Mouse (Mus musculus): ENCODE data around the gene Zcchc14. TPM values are rescaled to one million over a fixed set of nuclear protein-coding genes. Genes with fewer than 3 reads are reported as not detected.

The Zcchc14 gene
- total RNA-seq, 2 experiments from 2014 or later: 138 to 140 TPM

GRCm38 (mm10) chr8:121590203-121591177 lies 62.2 kb downstream of the Zcchc14 start, which contains the start of gene Map1lc3b:
Map1lc3b (plus strand) TSS chr8:121590361.
- intact Hi-C loops (cut with DNase I): no loop called here
- DNase-seq: peak; percentile 96

- no peak for DNase-seq
- intact Hi-C loops (cut with DNase I): no loop called here
Measured at GRCm38 (mm10) chr8:121589205-121589726, 63.4 kb downstream of the Zcchc14 start.

- no peak for DNase-seq
- intact Hi-C loops (cut with DNase I): no loop called here
Measured at GRCm38 (mm10) chr8:121588750-121589149, 64.0 kb downstream of the Zcchc14 start.

DNA sequence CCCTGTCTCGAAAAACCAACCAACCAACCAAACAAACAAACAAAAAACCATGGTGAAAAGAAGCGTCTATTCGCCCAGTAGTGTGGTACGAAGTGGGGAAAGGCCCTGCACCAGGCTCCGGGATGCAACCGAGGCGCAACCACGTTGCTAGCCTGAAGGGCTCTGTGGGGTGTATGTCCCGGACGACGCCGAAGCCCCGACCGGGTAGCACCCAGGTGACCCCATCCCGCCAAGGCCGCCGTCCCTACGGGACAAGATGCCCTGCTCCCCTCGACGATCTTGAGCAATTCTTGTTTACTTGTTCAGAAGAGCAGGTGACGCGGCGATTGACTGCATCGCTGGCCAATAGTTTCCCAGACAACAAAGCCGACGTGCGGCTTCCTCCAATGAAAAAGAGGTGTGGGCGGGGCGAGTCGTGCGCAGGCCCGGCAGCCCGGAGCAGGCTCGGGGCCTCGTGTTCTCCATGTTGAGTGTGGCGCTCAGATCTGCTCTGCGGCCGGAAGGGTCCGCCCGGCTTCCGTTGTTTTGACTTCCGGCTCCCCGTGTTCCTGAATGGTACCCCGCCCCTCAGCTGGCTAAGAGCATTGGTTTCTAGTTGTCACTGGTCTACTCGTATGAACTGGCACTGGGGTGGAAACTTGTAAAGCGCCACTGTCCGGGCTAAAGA lies 67.4 kb downstream of the Zcchc14 start:
- intact Hi-C loops (cut with DNase I): no loop called here
- peak; percentile 100 for DNase-seq

DNA sequence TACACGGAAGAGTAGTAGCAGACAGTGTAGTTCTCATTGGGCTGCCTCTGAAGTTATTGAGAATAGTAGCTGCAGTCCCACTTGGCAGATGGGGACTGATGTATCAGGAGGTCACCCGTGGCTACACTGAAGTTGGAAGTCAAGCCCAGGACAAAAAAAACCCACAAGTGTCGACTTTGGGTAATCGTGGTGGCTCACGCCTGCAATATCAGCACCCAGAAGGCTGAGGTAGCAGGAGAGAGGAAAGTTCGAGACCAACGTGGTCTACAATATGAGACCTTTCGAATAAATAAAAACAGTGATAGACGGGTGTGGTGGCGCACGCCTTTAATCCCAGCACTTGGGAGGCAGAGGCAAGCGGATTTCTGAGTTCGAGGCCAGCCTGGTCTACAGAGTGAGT lies 68.0 kb downstream of the Zcchc14 start:
- no peak for DNase-seq
- intact Hi-C loops (cut with DNase I): no loop called here

DNA sequence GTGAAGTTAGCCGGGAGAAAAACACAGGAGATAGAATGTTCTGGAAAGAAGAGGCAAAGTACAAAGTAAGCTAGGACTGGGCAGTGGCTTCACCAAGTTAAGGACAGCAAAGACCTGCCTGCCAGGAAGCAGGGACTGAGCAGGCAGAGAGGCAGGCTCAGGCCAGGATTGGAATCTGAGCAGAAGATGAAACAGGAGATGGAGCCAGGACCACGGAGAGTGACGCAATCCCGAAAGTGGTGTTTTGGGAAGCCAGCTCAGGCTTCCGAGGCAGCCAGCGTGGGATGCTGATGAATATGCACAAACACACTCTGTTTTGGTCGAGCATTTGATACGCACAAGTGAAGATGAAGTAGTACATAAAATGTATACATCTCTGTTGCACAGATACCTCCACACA lies 69.0 kb downstream of the Zcchc14 start:
- intact Hi-C loops (cut with DNase I): no loop called here
- no peak for DNase-seq

DNA sequence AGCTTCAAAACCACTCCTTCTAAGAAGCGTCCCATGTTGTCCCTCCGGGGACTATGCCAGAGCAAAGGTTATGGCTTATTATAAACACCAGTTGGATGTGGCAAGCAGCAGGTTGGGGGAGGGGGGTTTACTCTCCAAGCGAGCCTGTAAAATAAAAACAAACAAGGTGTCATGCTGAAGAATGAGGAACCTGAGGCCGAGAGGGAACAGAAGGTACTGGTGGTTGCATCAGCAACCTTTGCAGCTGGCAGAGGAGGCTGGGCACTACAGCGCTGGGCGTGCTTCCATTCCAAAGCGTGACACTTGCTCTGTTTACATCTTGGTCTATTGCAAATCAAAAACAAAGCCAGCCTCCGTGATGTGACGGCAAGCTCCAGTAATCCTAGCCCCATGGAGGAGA lies 72.2 kb downstream of the Zcchc14 start:
- intact Hi-C loops (cut with DNase I): no loop called here
- no peak for DNase-seq

GRCm38 (mm10) chr8:121578676-121579451 lies 73.8 kb downstream of the Zcchc14 start, which contains the start of gene Fbxo31:
Fbxo31 (minus strand) TSS chr8:121578806.
- intact Hi-C loops (cut with DNase I): no loop called here
- DNase-seq: peak; percentile 97

- intact Hi-C loops (cut with DNase I): no loop called here
- DNase-seq: no peak
Measured at GRCm38 (mm10) chr8:121577751-121578675, 74.7 kb downstream of the Zcchc14 start.

- intact Hi-C loops (cut with DNase I): no loop called here
- no peak for DNase-seq
Measured at GRCm38 (mm10) chr8:121575661-121576060, 77.0 kb downstream of the Zcchc14 start.

- intact Hi-C loops (cut with DNase I): no loop called here
Measured at GRCm38 (mm10) chr8:121573275-121573674, 79.4 kb downstream of the Zcchc14 start.

DNA sequence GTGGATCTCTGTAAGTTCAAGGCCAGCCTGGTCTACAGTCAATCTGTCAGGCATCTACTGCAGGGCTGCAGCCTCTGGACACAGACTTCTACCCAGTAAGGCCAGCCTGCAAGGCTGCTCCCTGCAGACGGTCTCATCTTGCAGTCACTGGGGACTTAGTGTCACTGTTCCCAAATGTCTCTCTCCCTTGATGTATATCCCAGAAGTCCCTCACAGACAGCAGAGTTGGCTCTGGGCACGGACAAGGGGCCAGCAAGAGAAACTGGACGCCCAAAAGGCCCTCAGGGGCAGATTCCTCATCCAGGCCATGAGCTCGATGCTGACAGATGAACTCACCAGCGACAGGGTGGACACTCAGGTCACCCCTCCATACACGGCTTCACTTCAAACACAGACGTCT lies 80.6 kb downstream of the Zcchc14 start:
- intact Hi-C loops (cut with DNase I): no loop called here
- DNase-seq: no peak

More at GRCm38 (mm10) chr8:121573275-121573674, 79.4 kb downstream of the Zcchc14 start:
- peak; percentile 56 for DNase-seq

GRCm38 (mm10) chr8:121570801-121571200 lies 81.9 kb downstream of the Zcchc14 start:
- intact Hi-C loops (cut with DNase I): no loop called here
- DNase-seq: no peak

DNA sequence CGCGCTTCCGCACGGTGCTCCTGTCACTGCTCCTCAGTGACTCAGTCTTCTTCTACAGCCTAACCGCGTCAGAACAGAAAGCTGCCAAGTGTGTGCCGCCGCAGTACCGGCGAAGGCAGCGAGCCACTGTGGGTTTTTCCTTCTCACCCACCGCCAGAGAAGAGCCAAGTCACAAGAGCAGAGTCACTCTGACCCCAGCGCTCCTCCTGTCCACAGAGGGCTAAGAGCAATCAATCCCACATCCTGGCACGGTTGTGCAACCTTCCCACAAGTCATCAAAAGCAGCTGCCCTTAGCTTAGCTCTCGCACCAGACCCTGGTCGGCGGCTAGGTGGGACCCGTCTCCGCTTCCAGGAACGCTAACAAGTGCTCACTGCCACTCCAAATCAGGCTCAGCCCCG lies 82.4 kb downstream of the Zcchc14 start:
- intact Hi-C loops (cut with DNase I): no loop called here
- DNase-seq: no peak

DNA sequence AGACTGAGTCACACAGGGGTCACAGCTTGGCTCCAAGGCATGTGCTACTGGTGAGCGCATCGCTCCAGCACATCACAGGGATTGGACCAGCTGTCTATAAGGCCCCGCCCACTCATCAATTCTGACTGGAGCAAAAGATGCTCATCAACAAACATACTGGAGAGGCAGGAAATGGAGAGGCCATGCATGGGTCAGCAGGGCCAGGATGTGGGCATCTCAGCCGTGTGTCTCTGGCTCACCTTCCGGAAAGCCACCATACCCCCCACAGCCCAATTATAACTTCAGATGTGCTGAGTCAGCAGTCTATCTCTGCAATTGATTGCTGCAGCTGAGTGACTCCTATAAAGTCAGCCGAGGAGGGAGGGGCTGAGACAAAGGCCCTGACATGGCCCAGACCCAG lies 84.4 kb downstream of the Zcchc14 start:
- no peak for DNase-seq
- intact Hi-C loops (cut with DNase I): no loop called here

DNA sequence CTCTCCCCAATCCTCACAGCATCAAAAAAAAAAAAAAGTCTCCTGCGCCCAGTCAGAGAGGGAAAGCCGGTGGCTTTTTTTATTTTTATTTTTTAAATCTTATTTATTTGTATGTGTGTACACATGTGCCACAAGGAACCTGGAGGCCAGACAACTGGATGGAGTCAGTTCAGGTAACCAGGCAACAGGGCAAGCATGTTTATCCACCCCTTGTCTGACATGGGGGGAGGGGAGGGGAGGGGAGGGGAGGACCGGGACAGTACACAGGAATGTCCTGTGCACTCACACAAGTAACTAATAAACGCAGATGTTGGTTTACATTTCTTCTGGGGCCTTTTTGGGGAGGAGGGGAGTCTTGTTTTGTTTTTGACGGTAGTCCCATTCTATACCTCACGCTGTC lies 89.0 kb downstream of the Zcchc14 start:
- intact Hi-C loops (cut with DNase I): no loop called here
- DNase-seq: no peak

DNA sequence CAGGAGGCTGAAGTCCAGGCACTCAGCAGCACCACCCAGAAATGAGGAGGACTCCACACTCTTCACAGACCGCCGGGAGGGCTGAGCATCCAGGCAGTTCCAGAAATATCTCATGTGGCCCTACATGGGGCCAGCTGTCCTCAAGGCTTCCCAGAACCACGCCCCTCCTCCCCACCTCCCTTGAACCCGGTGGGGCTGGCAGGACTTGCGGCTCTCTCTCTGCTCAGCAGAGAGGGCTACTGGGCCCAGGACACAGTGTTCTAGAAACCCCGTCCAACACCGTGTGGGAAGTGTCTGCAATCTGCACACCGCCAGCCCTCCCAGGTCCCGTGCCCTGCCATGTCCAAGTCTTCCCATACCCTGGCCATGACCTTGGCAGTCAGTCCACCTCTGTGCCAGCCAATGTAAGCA lies 89.8 kb downstream of the Zcchc14 start:
- intact Hi-C loops (cut with DNase I): no loop called here
- no peak for DNase-seq

GRCm38 (mm10) chr8:121561636-121562345 lies 90.9 kb downstream of the Zcchc14 start:
- intact Hi-C loops (cut with DNase I): no loop called here
- DNase-seq: no peak

Measured in left cerebral cortex, postnatal 4 days (tissue).